Mouse (Mus musculus): ENCODE measurements around the gene Olfr105-ps. TPM values are rescaled to one million over a fixed set of nuclear protein-coding genes. Genes with fewer than 3 reads are reported as not detected.

Gene Olfr105-ps
- polyA plus RNA-seq (2012; ENCODE audit: insufficient read depth, low replicate concordance) = not detected in 2 replicates

- Histone ChIP-seq H3K4me1 (no peaks in the 10 kb centered on the region), H3K9me3 (no peaks in the 10 kb centered on the region)
- TF ChIP-seq GATA1 (IDR thresholded peaks at IDR 0.05; ENCODE audit: borderline replicate concordance, low read length) (no peak), FLI1 (IDR thresholded peaks at IDR 0.05; ENCODE audit: low read length) (no peak)
These were observed at the start of gene Olfr105-ps for GRCm38 (mm10) chr17:37378733-37379132. TSS of gene Olfr105-ps (plus strand) at chr17:37379033.

DNA sequence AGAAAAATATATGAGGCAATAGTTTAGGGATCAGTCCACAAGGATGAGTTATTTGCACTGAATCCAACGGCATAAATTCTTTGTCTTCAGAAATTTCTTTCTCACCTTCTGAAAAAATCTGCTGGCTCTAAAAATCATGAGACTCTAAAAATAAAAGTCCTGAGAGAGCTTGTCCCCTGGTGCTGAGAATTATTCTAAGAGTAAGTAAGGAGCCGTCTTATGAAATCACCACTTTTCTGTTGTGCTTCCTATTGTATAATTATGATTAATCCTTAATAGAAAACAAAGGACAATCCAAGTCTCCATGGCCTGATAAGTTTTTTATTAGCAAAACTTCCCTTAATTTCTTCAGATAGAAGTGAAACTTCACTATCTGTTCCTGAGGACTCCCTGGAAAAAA, 39.2 kb upstream of the Olfr105-ps start, which contains the start of gene Olfr103:
Gene Olfr103, minus strand, starts transcription at position 101 of the 400 bp plus-strand sequence.
- Histone ChIP-seq H3K4me3 (replicated peaks) (no peak within 1 kb of the TSS), H3K27me3 (replicated peaks) (no peaks in the 10 kb centered on the region), H3K4me1 (no peaks in the 10 kb centered on the region), H3K36me3 (replicated peaks; ENCODE audit: low read length) (no peaks in the 10 kb centered on the region), H3K9me3 (0 out of 2 replicates have a peak, but pooled peaks cover 3% of the 10 kb centered on the region)
- no peak for TF ChIP-seq GATA1 (IDR thresholded peaks at IDR 0.05; ENCODE audit: borderline replicate concordance, low read length)
- no peak for TF ChIP-seq FLI1 (IDR thresholded peaks at IDR 0.05; ENCODE audit: low read length)

More at GRCm38 (mm10) chr17:37378733-37379132, at the start of gene Olfr105-ps:
- Histone ChIP-seq H3K4me3 (replicated peaks) (no peak within 1 kb of the TSS), H3K36me3 (replicated peaks; ENCODE audit: low read length) (no peaks in the 10 kb centered on the region), H3K27me3 (replicated peaks) (no peaks in the 10 kb centered on the region)

DNA sequence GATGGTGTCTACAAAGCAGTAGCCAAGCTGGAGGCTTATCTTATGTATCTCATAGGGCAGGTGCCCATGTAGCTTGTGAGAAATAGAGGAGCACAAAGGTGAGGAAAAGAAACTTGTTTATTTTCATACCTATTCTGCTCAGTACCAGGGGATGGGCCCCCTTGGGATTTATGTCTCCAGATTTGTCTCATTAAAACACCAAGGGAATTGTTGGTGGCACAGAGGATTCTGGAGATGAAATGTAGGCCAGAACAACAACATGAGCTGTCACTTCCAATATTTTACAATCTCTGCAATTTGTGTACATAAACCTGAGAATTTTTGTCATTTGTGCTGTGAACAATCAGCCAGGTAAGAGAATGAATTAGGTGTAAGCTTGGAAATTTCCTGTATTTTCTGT, 19.6 kb upstream of the Olfr105-ps start, which contains the start of gene Olfr104-ps:
Gene Olfr104-ps, plus strand, starts transcription at position 301 of the 400 bp plus-strand sequence.
- Histone ChIP-seq H3K27me3 (replicated peaks) (no peaks in the 10 kb centered on the region), H3K9me3 (0 out of 2 replicates have a peak, but pooled peaks cover 4% of the 10 kb centered on the region)
- TF ChIP-seq FLI1 (IDR thresholded peaks at IDR 0.05; ENCODE audit: low read length) (no peak), GATA1 (IDR thresholded peaks at IDR 0.05; ENCODE audit: borderline replicate concordance, low read length) (no peak)

DNA sequence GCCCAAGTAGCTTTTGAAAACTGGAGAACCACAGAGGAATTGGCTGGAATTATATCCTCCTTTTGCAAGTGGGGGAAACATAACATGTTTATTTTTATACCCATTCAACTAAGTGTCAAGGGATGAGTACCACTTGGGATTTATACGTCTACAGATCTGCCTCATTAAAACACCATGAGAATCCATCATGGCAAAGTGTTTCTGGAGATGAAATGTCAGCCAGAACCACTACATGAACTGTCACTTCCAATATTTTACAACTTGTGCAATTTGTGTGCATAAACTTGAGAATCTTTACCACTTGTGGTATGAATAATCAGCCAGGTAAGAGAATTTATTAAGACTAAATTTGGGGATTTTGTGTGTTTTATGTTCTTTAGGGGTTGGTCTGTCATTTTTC, 11.3 kb downstream of the Olfr105-ps start, which contains the start of gene Olfr106-ps:
Gene Olfr106-ps, plus strand, starts transcription at position 301 of the 400 bp plus-strand sequence.
- TF ChIP-seq GATA1 (IDR thresholded peaks at IDR 0.05; ENCODE audit: borderline replicate concordance, low read length) (no peak), FLI1 (IDR thresholded peaks at IDR 0.05; ENCODE audit: low read length) (no peak)
- Histone ChIP-seq H3K4me3 (replicated peaks) (no peak within 1 kb of the TSS), H3K36me3 (replicated peaks; ENCODE audit: low read length) (no peaks in the 10 kb centered on the region), H3K4me1 (no peaks in the 10 kb centered on the region), H3K27me3 (replicated peaks) (no peaks in the 10 kb centered on the region), H3K9me3 (no peaks in the 10 kb centered on the region)

More for the DNA sequence above, 19.6 kb upstream of the Olfr105-ps start, which contains the start of gene Olfr104-ps:
- Histone ChIP-seq H3K4me1 (no peaks in the 10 kb centered on the region), H3K4me3 (replicated peaks) (no peak within 1 kb of the TSS), H3K36me3 (replicated peaks; ENCODE audit: low read length) (no peaks in the 10 kb centered on the region)

DNA sequence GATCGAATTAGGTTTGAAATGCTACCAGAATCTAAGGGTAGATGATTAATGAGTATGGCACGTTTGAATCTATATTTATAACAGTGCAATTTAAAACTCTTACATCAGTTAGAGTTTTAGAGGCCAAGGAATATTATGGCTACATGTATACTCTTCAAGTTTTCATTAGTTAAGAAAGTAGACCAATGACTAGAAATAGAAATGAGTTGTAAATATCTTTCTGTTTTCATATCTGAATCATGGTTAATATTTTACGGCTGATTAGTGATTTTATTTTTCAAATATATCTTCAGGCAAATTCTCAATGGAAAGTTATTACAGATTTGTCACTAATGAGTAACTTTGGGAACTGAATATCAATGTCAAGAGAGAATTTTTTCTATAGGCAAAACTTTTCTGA, 20.1 kb downstream of the Olfr105-ps start, which contains the start of gene Olfr107:
Gene Olfr107, plus strand, starts transcription at position 301 of the 400 bp plus-strand sequence.
- no peaks in the 10 kb centered on the region for H3K36me3 ChIP-seq (replicated peaks; ENCODE audit: low read length)

DNA sequence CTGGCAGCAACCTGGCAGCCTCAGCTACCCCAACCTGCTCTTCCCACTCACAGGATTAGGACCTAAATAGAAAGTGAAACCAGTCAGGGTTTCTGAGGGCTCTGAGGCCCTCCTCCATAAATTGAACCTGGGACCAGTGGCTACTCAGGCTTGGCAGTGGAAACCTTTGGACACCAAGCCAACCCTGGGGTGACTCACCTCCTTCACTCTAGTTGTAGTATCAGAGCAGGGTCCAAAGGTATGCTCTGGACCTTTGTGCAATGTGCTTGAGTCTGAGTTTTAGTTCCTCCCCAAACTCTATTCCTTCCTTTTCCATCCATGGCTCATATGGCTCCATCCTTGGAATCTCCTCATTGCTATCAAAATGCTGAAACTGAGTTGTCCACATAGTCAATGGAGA, 34.5 kb downstream of the Olfr105-ps start:
- H3K4me1 ChIP-seq = no peaks in the 10 kb centered on the region

More for the DNA sequence above, 20.1 kb downstream of the Olfr105-ps start, which contains the start of gene Olfr107:
- Histone ChIP-seq H3K4me1 (no peaks in the 10 kb centered on the region), H3K9me3 (no peaks in the 10 kb centered on the region), H3K4me3 (replicated peaks) (no peak within 1 kb of the TSS), H3K27me3 (replicated peaks) (no peaks in the 10 kb centered on the region)
- no peak for TF ChIP-seq GATA1 (IDR thresholded peaks at IDR 0.05; ENCODE audit: borderline replicate concordance, low read length)
- no peak for TF ChIP-seq FLI1 (IDR thresholded peaks at IDR 0.05; ENCODE audit: low read length)

More for the DNA sequence above, 34.5 kb downstream of the Olfr105-ps start:
- no peaks in the 10 kb centered on the region for H3K27me3 ChIP-seq (replicated peaks)
- no peaks in the 10 kb centered on the region for H3K36me3 ChIP-seq (replicated peaks; ENCODE audit: low read length)
- no peak for TF ChIP-seq FLI1 (IDR thresholded peaks at IDR 0.05; ENCODE audit: low read length)
- no peak for TF ChIP-seq GATA1 (IDR thresholded peaks at IDR 0.05; ENCODE audit: borderline replicate concordance, low read length)
- peak overlapping the region; percentile 47 for H3K4me3 ChIP-seq (replicated peaks)
- H3K9me3 ChIP-seq = peaks cover 16% of the 10 kb centered on the region

Other genes with a start within 250 kb of the Olfr105-ps start
- gene Olfr93, start 217.5 kb upstream of the Olfr105-ps start, polyA plus RNA-seq (2012; ENCODE audit: insufficient read depth, low replicate concordance) = not detected in 2 replicates
- gene Ubd, start 185.1 kb upstream of the Olfr105-ps start, polyA plus RNA-seq (2012; ENCODE audit: insufficient read depth, low replicate concordance) = not detected in 2 replicates
- not detected in 2 replicates for gene Olfr94, start 178.0 kb upstream of the Olfr105-ps start, polyA plus RNA-seq (2012; ENCODE audit: insufficient read depth, low replicate concordance)
- gene Olfr95, start 165.9 kb upstream of the Olfr105-ps start, polyA plus RNA-seq (2012; ENCODE audit: insufficient read depth, low replicate concordance) = not detected in 2 replicates
- gene Olfr96, start 158.9 kb upstream of the Olfr105-ps start, polyA plus RNA-seq (2012; ENCODE audit: insufficient read depth, low replicate concordance) = not detected in 2 replicates
- gene Olfr97, start 141.7 kb upstream of the Olfr105-ps start, polyA plus RNA-seq (2012; ENCODE audit: insufficient read depth, low replicate concordance) = not detected in 2 replicates
- not detected in 2 replicates for gene Olfr98, start 115.3 kb upstream of the Olfr105-ps start, polyA plus RNA-seq (2012; ENCODE audit: insufficient read depth, low replicate concordance)
- gene H2-M3, start 108.8 kb upstream of the Olfr105-ps start, polyA plus RNA-seq (2012; ENCODE audit: insufficient read depth, low replicate concordance) = 0.82 TPM in 1 of 2 replicates, not detected in the other
- gene Olfr99, start 95.6 kb upstream of the Olfr105-ps start, polyA plus RNA-seq (2012; ENCODE audit: insufficient read depth, low replicate concordance) = not detected in 2 replicates
- gene Olfr101, start 74.7 kb upstream of the Olfr105-ps start, polyA plus RNA-seq (2012; ENCODE audit: insufficient read depth, low replicate concordance) = not detected in 2 replicates
- gene Olfr102, start 62.0 kb upstream of the Olfr105-ps start, polyA plus RNA-seq (2012; ENCODE audit: insufficient read depth, low replicate concordance) = not detected in 2 replicates
- gene Olfr103, start 39.3 kb upstream of the Olfr105-ps start, polyA plus RNA-seq (2012; ENCODE audit: insufficient read depth, low replicate concordance) = not detected in 2 replicates
- gene Olfr104-ps, start 19.5 kb upstream of the Olfr105-ps start, polyA plus RNA-seq (2012; ENCODE audit: insufficient read depth, low replicate concordance) = 0.86 TPM in 1 of 2 replicates, not detected in the other
- not detected in 2 replicates for gene Olfr106-ps, start 11.4 kb downstream of the Olfr105-ps start, polyA plus RNA-seq (2012; ENCODE audit: insufficient read depth, low replicate concordance)
- not detected in 2 replicates for gene Olfr107, start 20.2 kb downstream of the Olfr105-ps start, polyA plus RNA-seq (2012; ENCODE audit: insufficient read depth, low replicate concordance)
- not detected in 2 replicates for gene Olfr108, start 66.4 kb downstream of the Olfr105-ps start, polyA plus RNA-seq (2012; ENCODE audit: insufficient read depth, low replicate concordance)
- not detected in 2 replicates for gene Olfr109, start 79.9 kb downstream of the Olfr105-ps start, polyA plus RNA-seq (2012; ENCODE audit: insufficient read depth, low replicate concordance)
- gene H2-M2, start 104.5 kb downstream of the Olfr105-ps start, polyA plus RNA-seq (2012; ENCODE audit: insufficient read depth, low replicate concordance) = 0.08 TPM in 1 of 2 replicates, not detected in the other
- gene Olfr110, start 113.4 kb downstream of the Olfr105-ps start, polyA plus RNA-seq (2012; ENCODE audit: insufficient read depth, low replicate concordance) = not detected in 2 replicates
- not detected in 2 replicates for gene Olfr111, start 129.0 kb downstream of the Olfr105-ps start, polyA plus RNA-seq (2012; ENCODE audit: insufficient read depth, low replicate concordance)
- gene Olfr112, start 190.4 kb downstream of the Olfr105-ps start, polyA plus RNA-seq (2012; ENCODE audit: insufficient read depth, low replicate concordance) = not detected in 2 replicates
- not detected in 2 replicates for gene Olfr113, start 198.6 kb downstream of the Olfr105-ps start, polyA plus RNA-seq (2012; ENCODE audit: insufficient read depth, low replicate concordance)
- not detected in 2 replicates for gene Olfr114, start 213.7 kb downstream of the Olfr105-ps start, polyA plus RNA-seq (2012; ENCODE audit: insufficient read depth, low replicate concordance)
- not detected in 2 replicates for gene Olfr115, start 248.1 kb downstream of the Olfr105-ps start, polyA plus RNA-seq (2012; ENCODE audit: insufficient read depth, low replicate concordance)
- gene Olfr116, start 248.2 kb downstream of the Olfr105-ps start, polyA plus RNA-seq (2012; ENCODE audit: insufficient read depth, low replicate concordance) = not detected in 2 replicates

Measured in megakaryocyte, embryonic 14.5 days (primary cell).